Mouse (Mus musculus) testis, postnatal 14 days (tissue): Measurements from ENCODE around the gene Fgfr2.

Source experiments
- DNase-seq: peaks from one replicate; pipeline ENCODE4 v3.0.0; 2021; ENCODE audit warnings: low spot score

Gene Fgfr2

DNA sequence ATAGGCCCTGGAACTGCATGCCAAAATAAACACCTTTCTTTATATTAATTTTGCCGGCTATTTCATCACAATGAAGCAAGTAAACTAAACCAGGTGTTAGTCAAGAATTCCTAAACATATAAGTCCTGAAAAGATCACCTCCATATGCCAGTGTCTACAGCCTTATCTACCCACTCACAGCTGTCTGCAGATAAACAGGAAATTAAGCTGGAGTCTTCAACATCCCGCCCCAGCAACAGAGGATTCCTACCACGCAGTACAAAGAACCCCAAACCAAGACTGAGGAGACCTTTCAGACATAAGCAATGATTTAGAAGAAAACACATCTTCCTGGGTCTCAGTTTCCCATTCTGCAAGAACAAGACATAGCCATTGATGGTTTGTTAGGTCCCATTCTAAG is 235.1 kb downstream of the Fgfr2 start:
- no peak for DNase-seq

DNA sequence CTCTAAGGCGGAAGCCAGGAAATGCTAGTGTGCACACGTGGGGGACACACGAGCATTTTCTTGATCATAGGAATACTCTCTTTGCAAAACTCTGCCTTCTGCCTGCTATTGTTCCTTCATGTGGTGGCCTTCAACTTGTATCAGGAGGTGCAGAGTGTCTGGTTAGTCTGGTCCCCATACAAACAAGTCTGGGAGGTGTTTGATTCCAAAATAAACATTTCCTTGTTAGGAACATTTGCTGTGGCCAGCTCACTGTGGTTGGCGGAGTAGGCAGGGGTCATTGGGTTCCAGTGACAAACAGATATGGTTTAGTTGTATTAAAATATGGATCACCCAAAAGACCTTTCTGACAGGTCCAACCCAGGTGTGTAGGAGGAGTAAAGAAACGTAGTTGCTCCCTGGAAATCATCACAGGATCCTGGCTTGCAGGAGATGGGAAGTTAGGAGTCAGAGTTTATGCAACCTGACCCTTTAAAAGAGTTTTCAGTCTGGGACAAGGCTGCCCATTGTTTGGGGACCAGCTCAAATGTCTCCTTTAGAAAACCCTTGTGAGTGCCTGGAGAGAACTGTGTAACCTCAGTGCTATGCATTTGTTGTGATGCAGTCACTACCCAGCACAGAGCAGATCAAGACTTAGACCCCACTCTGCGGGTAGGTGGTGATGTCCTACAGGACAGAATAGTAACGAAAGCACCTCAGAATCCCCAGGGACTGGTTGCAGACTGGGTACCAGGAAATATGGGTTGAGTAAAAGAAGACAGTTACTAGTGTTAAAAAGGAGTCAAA is 235.9 kb downstream of the Fgfr2 start:
- DNase-seq = no peak

DNA sequence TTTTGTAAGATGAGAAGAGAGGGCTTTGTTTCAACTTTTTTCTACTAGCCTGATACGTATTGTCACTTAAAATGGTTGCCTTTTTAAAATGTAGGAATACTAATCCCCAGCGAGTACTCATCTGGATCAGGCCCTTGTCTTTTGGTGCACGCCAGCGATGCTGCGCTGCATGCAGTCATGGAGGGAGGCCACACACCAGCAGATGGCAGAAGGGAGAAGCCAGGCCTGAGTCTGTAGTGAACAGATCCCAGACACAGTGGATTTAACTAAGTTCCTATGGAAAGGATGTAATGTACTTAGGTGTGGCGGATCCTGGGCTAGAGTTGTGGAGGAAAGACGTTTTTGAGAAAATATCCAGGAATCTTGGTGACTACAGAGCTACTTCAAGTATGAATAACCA is 239.1 kb downstream of the Fgfr2 start:
- DNase-seq = no peak

GRCm38 (mm10) chr7:132882343-132882742 is 240.8 kb downstream of the Fgfr2 start:
- DNase-seq = no peak

DNA sequence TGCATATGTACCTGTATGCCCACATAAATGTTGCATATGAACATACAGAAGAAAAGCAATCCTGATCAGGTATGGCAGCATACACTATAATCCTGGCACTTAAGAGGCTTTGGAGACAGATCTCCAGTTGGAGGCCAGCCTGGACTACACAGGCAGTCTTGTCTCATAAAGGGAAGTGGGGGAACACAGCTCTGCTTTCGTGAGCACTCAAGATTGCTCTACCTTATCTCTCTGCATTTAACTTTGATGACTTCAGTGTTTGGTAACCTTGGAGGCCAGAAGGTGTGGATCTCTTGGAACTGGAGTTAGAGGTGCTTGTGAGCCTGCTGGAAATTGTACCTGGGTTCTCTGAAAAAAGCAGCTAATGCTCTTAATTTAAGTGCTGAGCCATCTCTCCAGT is 242.9 kb downstream of the Fgfr2 start:
- DNase-seq = no peak

GRCm38 (mm10) chr7:132875391-132876086 is 247.6 kb downstream of the Fgfr2 start:
- DNase-seq = no peak

DNA sequence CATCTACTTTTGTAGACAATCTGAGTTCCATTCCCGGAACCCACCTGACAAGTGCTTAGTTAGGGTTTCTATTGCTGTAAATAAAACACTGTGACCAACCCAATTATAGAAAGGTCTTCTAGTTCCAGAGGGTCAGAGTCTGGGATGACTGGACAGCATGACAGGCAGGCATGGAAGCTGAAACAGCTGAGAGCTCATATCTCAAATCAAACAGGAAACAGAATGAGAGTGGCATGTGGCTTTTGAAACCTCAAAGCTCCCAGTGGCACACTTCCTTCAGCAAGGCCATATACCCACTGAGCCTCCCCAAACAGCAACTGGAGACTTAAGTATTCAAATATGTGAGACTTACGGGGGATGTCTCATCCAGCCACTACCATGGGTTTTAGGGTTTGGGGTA is 250.1 kb downstream of the Fgfr2 start:
- no peak for DNase-seq

DNA sequence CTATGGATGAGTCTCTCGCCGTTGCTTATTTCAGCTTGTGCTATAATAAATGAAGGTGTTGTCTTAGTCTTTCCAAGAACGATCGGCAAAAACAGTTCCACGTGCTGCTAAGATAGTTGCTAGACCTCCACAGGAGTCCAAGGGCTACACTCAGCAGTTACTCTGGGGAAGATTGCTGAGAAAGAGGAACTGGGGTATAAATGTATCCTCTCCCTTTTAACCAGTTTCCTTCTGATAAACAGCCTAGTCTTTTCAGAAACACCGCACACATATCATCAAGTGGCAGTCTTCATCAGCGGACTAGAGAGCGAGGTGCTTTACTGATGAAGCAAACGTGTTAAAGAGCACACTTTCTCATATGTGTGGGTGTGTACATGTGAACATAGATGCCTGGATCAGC is 256.8 kb downstream of the Fgfr2 start:
- no peak for DNase-seq

DNA sequence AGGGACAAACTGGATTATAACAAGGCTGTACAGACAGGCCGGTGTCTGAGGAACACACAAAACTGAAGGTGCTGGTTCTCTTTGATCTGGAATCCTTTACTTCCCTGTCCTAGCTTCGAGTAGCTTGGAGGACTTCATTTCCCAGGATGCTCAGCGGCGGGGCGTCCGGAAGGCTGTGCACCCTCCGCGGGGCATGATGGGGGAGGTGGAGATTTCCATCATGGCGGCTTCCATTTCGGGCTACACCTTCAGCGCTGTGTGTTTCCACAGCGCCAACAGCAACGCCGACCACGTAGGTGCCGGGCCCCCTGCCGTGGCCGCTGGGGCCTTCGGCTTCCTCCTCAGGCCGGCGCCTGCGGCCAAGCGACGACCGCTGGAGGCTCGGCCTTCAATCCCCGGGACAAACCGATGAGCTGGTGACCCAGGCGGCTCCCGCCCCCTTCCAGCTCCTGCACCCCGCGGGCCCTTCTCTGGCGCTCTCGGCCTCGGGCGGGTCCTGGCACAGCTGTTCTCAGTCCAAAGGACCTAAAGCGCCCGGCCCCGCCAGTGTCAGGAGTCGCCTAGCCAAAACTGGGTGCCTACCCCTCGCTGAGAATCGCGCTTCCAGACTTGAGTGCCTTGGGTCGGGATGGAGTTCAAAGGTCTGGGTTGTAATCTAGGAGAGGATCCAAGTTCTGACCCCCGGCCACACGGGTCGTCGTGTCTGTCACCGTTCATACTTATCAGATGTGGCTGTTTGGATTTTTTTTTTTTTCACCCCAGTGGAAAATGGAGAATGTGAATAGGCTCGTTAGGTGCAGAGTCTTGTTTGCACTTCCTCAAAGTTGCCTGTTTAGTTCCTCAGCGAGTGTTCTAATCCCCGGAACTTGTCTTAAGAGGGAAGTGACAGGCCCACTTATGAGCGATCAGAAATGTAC is 263.9 kb downstream of the Fgfr2 start, which contains the start of gene Abraxas2:
Abraxas2 (plus strand) TSS at position 184 of the 917 bp plus-strand sequence.
- peak; percentile 92 for DNase-seq

DNA sequence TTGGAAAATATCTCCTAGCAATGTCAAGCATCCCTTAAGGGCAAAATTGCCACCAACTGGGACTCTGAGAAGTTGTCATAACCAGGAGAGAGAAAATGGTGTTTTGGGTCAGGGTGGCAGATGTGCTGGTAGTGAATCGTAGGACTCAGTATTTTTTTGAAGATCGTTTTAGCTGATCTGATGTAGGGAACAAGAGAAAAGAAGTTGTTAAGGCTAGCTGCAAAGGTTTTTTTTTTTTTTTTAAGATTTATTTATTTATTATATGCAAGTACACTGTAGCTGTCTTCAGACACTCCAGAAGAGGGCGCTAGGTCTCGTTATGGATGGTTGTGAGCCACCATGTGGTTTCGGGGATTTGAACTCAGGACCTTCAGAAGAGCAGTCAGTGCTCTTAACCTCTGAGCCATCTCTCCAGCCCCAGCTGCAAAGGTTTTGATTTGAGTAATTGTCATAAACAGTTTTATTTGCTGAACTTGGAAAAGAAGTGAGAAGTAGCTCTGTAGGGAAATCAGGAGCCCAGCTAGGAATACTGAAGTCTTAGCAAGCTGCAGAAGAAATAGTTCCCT is 265.0 kb downstream of the Fgfr2 start:
- DNase-seq = no peak

GRCm38 (mm10) chr7:132856083-132856482 is 267.1 kb downstream of the Fgfr2 start:
- DNase-seq = no peak

- DNase-seq = no peak
Observed at GRCm38 (mm10) chr7:132853946-132854345, 269.2 kb downstream of the Fgfr2 start.

GRCm38 (mm10) chr7:132853361-132853760 is 269.8 kb downstream of the Fgfr2 start:
- no peak for DNase-seq

DNA sequence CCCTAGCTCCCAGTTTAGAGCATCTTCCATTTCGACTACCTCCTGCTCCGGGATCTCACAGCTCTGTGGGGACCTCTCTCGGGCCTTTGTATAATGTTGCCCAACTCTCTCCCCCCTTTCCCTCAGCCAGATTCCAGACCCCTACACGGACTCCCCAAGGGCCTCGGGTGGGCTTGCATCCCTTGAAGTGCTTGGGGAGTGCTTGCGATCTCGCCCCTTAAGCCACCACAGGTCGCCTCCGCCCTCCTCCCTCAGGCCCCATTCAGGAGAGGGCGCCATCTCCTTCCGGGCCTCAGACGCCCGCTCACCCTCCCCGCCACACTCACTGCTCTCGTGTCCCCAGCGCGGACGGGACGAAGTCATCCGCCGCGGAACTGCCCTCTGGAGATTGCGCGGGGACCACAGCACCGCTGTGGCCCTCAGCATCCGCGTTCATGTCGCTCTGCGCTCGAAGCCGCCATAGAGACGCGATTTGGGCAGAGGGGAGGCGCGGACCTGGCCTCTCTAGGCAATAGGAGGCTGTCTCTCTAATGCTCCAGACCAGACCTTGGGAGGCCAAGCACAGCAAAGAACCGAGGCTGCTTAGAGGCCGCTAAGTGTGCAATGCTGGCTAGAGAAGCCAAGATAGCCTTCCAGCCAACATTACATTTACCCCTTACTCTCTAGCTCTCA is 270.8 kb downstream of the Fgfr2 start, which contains the start of gene Eef1akmt2:
Eef1akmt2 (minus strand) TSS at position 501 of the 672 bp plus-strand sequence.
- DNase-seq = peak; percentile 89

DNA sequence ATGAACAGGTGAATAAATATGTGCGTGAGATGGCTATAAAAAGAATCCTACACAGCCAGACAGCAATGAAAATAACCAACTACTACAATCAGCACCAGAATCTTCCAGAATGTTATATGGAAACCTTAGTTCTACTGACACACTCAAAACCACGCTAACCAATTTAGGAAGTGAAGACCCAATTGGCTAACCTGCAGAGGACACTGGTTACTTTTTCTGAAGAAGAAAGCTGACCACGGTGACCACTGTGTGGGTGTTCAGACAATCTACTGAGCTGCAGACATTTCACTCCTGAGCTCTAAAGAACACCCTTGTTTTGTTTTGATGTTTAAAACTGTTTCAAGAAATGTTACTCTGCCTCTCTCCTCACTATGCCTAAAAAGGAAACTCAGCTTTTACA is 280.0 kb downstream of the Fgfr2 start:
- no peak for DNase-seq

DNA sequence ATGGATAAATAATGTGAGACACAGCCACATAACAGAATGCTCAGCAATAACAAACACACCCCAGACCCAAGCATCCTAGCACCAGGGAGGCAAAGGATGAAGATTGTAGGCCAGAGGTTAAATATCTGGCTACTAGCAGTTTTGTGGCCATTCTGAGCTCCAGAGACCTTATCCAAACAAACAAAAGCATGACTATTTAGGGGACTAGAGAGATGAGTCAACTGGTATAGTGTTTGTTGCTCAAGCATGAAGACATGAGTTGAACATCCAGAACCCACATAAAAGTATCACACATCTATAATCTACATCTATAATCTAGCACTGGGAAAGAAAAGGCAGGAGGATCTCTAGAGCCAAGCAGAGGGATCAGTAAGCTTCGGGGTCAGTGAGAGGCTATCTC is 280.7 kb downstream of the Fgfr2 start:
- no peak for DNase-seq

GRCm38 (mm10) chr7:132841287-132841686 is 281.9 kb downstream of the Fgfr2 start:
- no peak for DNase-seq

- no peak for DNase-seq
Observed at GRCm38 (mm10) chr7:132830955-132831354, 292.2 kb downstream of the Fgfr2 start.

DNA sequence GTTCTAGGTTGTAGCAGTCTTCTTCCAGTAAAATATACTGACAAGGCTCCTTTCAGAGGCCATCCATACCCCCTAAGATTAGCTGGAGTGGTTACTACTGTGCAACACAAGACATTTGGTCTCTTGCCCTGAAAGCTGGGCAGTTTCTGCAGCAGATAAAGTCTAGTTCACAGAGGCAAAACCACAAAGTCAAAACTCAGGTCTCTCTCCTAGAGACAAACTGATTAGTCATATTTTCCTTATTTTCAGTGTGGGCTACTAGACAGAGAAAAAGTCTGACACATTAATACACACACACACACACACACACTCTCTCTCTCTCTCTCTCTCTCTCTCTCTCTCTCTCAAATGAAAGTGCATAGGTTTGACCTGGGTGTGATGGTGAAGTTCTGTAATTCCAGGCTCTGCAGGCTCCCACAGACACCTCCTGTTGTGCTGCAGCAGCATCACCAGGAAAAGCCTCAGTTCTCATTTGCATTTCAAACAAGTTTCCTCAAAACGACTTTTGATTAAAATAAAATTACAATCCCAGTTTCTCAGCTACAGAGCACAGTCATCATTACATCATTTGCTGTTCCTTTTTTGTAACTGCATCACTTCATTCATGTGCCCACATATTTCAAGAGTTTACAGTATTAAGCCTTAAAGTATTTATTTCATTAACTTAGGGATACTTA is 298.7 kb downstream of the Fgfr2 start:
- DNase-seq = no peak

DNA sequence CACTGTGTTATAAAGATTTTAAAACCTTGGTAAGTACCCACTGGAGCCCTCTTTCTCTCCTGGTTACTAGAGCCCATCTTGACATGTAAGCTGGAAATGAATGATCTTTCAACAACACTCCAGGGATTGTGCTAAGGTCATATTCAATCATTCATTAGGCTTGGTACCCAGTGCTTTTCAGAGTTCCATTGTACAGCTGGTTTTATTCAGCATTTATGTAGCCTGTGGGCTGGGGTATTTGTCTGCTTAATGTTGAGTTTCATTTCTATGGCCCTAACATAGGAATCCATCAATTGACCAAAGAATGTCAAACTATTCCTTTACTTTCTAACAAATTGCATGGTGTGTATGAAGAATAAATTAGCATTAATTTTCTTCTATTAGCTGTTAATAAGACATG is 299.3 kb downstream of the Fgfr2 start:
- DNase-seq = no peak

GRCm38 (mm10) chr7:132820692-132821091 is 302.5 kb downstream of the Fgfr2 start:
- no peak for DNase-seq
